Mouse (Mus musculus) intestine, embryonic 16.5 days (tissue): Measurements from ENCODE around the gene Grifin. TPM values are rescaled to one million over a fixed set of nuclear protein-coding genes. Genes with fewer than 3 reads are reported as not detected.

ENCODE experiments used
- ATAC-seq: fragments of 200-750 bp; cut with Nextera tagmentation; 2 replicates; pipeline ENCODE4 v1.8.0; 2017; ENCODE audit warnings: moderate TSS enrichment, moderate library complexity
- H3K27ac ChIP-seq: fragments of 300-500 bp; sonication (generic); 2 replicates; pipeline ENCODE4 v1.5.1; 2014; ENCODE audit warnings: mild to moderate bottlenecking, low read length
- H3K27me3 ChIP-seq: fragments of 300-500 bp; sonication (generic); replicated peaks from 2 replicates; pipeline ENCODE4 v1.6.1; 2014; ENCODE audit warnings: low read length, control low read depth, mixed read lengths; ENCODE audit not compliant: control insufficient read depth, insufficient read depth
- H3K36me3 ChIP-seq: fragments of 300-500 bp; sonication (generic); 2 replicates; pipeline ENCODE4 v1.6.1; 2014; ENCODE audit warnings: low read length, control low read depth; ENCODE audit not compliant: control insufficient read depth, insufficient read depth
- H3K4me1 ChIP-seq: fragments of 300-500 bp; sonication (generic); 2 replicates; pipeline ENCODE4 v1.6.1; 2014; ENCODE audit warnings: low read length, control low read depth, mixed read lengths; ENCODE audit not compliant: control insufficient read depth, insufficient read depth
- H3K4me2 ChIP-seq: fragments of 300-500 bp; sonication (generic); 2 replicates; pipeline ENCODE4 v1.6.1; 2014; ENCODE audit warnings: low read depth, low read length, control low read depth
- H3K4me3 ChIP-seq: fragments of 300-500 bp; sonication (generic); 2 replicates; pipeline ENCODE4 v1.5.1; 2014; ENCODE audit warnings: mild to moderate bottlenecking, low read length
- H3K9ac ChIP-seq: fragments of 300-500 bp; sonication (generic); 2 replicates; pipeline ENCODE4 v1.6.1; 2014; ENCODE audit warnings: low read depth, low read length
- H3K9me3 ChIP-seq: fragments of 300-500 bp; sonication (generic); 2 replicates; pipeline ENCODE4 v1.6.1; 2016; ENCODE audit warnings: low read length, control low read depth; ENCODE audit not compliant: control insufficient read depth
- WGBS: fragments of 180-500 bp; shearing (Covaris S2); extraction: QIAGEN DNeasy Blood & Tissue Kit; methylation state at CpG from one replicate; pipeline ENCODE4 v1.1.7; 2014; 5-methylcytosine and 5-hydroxymethylcytosine counted together
- polyA plus RNA-seq: library from polyadenylated mRNA; unstranded; fragments of >200 nt; fragmentation: Nextera tagmentation; extraction: Ambion mirVana; gene quantifications from 2 replicates; pipeline ENCODE4 v1.2.1, GENCODE M21; 2015

Gene Grifin
- polyA plus RNA-seq, 1 experiment from 2014 or later: 0.70 TPM

- Histone ChIP-seq H3K36me3 (peaks cover 2% of the 10 kb centered on the region; the same call in 1 of the 2 replicates), H3K4me2 (peak overlapping the region; percentile 82), H3K9me3 (no peaks in the 10 kb centered on the region; the same call in 1 of the 2 replicates), H3K4me1 (peaks cover 56% of the 10 kb centered on the region), H3K27me3 (peaks cover 4% of the 10 kb centered on the region; the same call in 1 of the 2 replicates), H3K4me3 (peak overlapping the region; percentile 66), H3K9ac (peak overlapping the region; percentile 77), H3K27ac (peak overlapping the region; percentile 95)
- no peak for ATAC-seq
- 4% methylated on average over 16 of the region's 17 CpGs for WGBS
Observed at GRCm38 (mm10) chr5:140607836-140608633, 43.2 kb upstream of the Grifin start.

DNA sequence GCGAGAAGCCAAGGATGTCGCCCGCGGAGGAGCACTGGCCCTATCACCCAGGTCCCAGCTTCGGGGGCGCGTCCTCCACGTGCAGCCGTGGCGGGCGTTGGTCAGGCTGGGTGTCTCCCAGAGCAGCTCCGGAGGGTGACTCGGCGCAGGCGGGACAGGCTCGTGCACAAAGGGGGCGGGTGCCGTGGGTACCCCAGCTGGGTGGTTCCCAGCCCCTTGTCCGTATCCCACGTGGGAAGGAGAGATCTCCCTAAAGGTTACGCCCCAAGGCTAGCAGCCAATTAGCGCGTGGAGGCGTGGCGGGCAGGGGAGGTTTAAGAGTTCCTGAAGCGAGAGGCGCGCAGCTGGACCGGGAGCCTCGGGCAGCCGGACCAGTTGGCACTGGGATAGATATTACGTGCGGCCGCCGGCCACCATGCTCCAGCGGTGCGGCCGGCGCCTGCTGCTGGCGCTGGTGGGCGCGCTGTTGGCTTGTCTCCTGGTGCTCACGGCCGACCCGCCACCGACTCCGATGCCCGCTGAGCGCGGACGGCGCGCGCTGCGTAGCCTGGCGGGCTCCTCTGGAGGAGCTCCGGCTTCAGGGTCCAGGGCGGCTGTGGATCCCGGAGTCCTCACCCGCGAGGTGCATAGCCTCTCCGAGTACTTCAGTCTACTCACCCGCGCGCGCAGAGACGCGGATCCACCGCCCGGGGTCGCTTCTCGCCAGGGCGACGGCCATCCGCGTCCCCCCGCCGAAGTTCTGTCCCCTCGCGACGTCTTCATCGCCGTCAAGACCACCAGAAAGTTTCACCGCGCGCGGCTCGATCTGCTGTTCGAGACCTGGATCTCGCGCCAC, 42.3 kb upstream of the Grifin start, which contains the start of gene Lfng:
TSS of gene Lfng (plus strand) at position 320 of the 835 bp plus-strand sequence.
- peak; percentile 60 for ATAC-seq
- Histone ChIP-seq H3K9me3 (no peaks in the 10 kb centered on the region; the same call in 1 of the 2 replicates), H3K27ac (peak within 1 kb of the TSS; percentile 76), H3K4me2 (peak within 1 kb of the TSS; percentile 82), H3K9ac (peak within 1 kb of the TSS; percentile 77), H3K27me3 (peaks cover 4% of the 10 kb centered on the region; the same call in 1 of the 2 replicates), H3K4me3 (peak within 1 kb of the TSS; percentile 66), H3K4me1 (peaks cover 58% of the 10 kb centered on the region), H3K36me3 (no peaks in the 10 kb centered on the region)
- under 1% methylated on average over 90 of the region's 91 CpGs for WGBS

GRCm38 (mm10) chr5:140606386-140606785, 41.5 kb upstream of the Grifin start:
- Histone ChIP-seq H3K27me3 (peaks cover 4% of the 10 kb centered on the region; the same call in 1 of the 2 replicates), H3K36me3 (no peaks in the 10 kb centered on the region), H3K4me3 (peak overlapping the region; percentile 66; the same call in 1 of the 2 replicates), H3K27ac (peak overlapping the region; percentile 20; the same call in 1 of the 2 replicates), H3K9me3 (no peaks in the 10 kb centered on the region; the same call in 1 of the 2 replicates), H3K4me2 (peak overlapping the region; percentile 82), H3K9ac (peak overlapping the region; percentile 42), H3K4me1 (peaks cover 50% of the 10 kb centered on the region)
- no peak for ATAC-seq
- 3% methylated on average over 23 of the region's 23 CpGs for WGBS

GRCm38 (mm10) chr5:140605228-140605627, 40.4 kb upstream of the Grifin start:
- Histone ChIP-seq H3K27me3 (peaks cover 4% of the 10 kb centered on the region; the same call in 1 of the 2 replicates), H3K9ac (no peak overlapping the region), H3K4me2 (no peak overlapping the region), H3K9me3 (no peaks in the 10 kb centered on the region; the same call in 1 of the 2 replicates), H3K27ac (no peak overlapping the region), H3K4me3 (no peak overlapping the region), H3K4me1 (peaks cover 38% of the 10 kb centered on the region), H3K36me3 (no peaks in the 10 kb centered on the region)
- ATAC-seq: no peak
- WGBS: 19% methylated on average over 3 of the region's 3 CpGs

- H3K27ac ChIP-seq: no peak overlapping the region
- H3K9ac ChIP-seq: no peak overlapping the region
- no peaks in the 10 kb centered on the region; the same call in 1 of the 2 replicates for H3K9me3 ChIP-seq
- no peak overlapping the region for H3K4me3 ChIP-seq
- ATAC-seq: no peak
- no peak overlapping the region for H3K4me2 ChIP-seq
- peaks cover 31% of the 10 kb centered on the region for H3K4me1 ChIP-seq
- no peaks in the 10 kb centered on the region for H3K36me3 ChIP-seq
- 71% methylated on average over 8 of the region's 8 CpGs for WGBS
- H3K27me3 ChIP-seq: peaks cover 4% of the 10 kb centered on the region; the same call in 1 of the 2 replicates
Observed at GRCm38 (mm10) chr5:140604386-140604785, 39.5 kb upstream of the Grifin start.

DNA sequence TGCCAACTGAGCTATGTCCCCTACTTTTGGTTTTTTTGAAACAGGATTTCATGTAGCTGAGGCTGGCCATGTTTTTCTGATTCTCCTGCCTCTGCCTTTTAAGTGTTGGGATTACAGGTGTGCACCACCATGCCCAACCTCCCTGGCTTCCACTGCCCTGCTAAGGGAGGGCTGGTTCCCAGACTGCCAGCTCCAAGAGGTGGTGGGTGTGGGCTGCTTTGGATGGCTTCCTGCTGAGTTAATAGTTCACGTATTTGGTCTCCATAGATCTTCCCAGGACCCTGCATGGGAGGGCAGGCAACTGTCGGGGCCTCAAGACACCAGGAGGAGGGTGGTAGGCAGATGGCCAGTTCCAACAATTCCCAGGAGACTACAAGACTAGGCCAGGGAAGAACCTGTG, 37.7 kb upstream of the Grifin start:
- WGBS: 34% methylated on average over 2 of the region's 2 CpGs
- Histone ChIP-seq H3K4me1 (peaks cover 23% of the 10 kb centered on the region), H3K9me3 (no peaks in the 10 kb centered on the region; the same call in 1 of the 2 replicates), H3K4me3 (no peak overlapping the region), H3K4me2 (no peak overlapping the region), H3K36me3 (no peaks in the 10 kb centered on the region), H3K9ac (no peak overlapping the region), H3K27ac (no peak overlapping the region), H3K27me3 (peaks cover 4% of the 10 kb centered on the region; the same call in 1 of the 2 replicates)
- no peak for ATAC-seq

- H3K4me1 ChIP-seq: peaks cover 25% of the 10 kb centered on the region
- no peak for ATAC-seq
- no peak overlapping the region for H3K4me2 ChIP-seq
- H3K4me3 ChIP-seq: no peak overlapping the region
- 70% methylated on average over 12 of the region's 12 CpGs for WGBS
- no peak overlapping the region for H3K9ac ChIP-seq
- H3K27me3 ChIP-seq: peaks cover 4% of the 10 kb centered on the region; the same call in 1 of the 2 replicates
- H3K36me3 ChIP-seq: no peaks in the 10 kb centered on the region
- H3K27ac ChIP-seq: no peak overlapping the region
- no peaks in the 10 kb centered on the region for H3K9me3 ChIP-seq
Observed at GRCm38 (mm10) chr5:140601712-140602111, 36.8 kb upstream of the Grifin start.

GRCm38 (mm10) chr5:140599939-140600338, 35.1 kb upstream of the Grifin start:
- Histone ChIP-seq H3K4me3 (no peak overlapping the region), H3K27ac (no peak overlapping the region), H3K27me3 (0 out of 2 replicates have a peak, but pooled peaks cover 4% of the 10 kb centered on the region), H3K36me3 (no peaks in the 10 kb centered on the region), H3K4me1 (peaks cover 20% of the 10 kb centered on the region), H3K9me3 (no peaks in the 10 kb centered on the region), H3K9ac (no peak overlapping the region), H3K4me2 (no peak overlapping the region)
- ATAC-seq: no peak
- 49% methylated on average over 5 of the region's 5 CpGs for WGBS

DNA sequence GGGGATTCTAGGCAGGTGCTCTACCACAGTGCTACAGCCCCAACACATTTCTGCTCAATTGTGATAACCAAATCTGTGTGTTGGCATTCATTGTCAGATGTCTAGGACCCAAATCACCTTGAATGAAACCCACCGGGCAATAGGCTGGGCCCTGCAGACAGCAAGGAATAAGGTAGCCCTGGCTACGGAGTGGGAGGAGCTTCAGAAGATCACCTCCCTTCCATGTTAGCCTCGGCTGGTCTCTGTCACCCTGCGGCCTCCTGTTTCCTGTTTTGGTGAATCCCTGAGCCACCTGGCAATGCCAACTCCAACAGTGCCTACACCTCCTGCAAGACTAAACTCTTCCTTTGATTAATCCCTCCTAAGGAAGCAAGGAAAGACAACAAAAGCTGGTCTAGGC, 32.9 kb upstream of the Grifin start:
- no peak overlapping the region for H3K27ac ChIP-seq
- no peaks in the 10 kb centered on the region for H3K36me3 ChIP-seq
- H3K27me3 ChIP-seq: no peaks in the 10 kb centered on the region
- WGBS: 82% methylated on average over 4 of the region's 4 CpGs
- ATAC-seq: no peak
- no peak overlapping the region for H3K4me3 ChIP-seq
- no peaks in the 10 kb centered on the region for H3K9me3 ChIP-seq
- peaks cover 19% of the 10 kb centered on the region for H3K4me1 ChIP-seq
- H3K9ac ChIP-seq: no peak overlapping the region
- no peak overlapping the region for H3K4me2 ChIP-seq
